Mouse (Mus musculus) monocyte, adult 2 months (primary cell): ENCODE measurements around the gene Spns3.

ENCODE experiments used
- DNase-seq, 2 experiments: peaks; one replicate each; pipeline ENCODE4 v3.0.0; 2022; ENCODE audit warnings: low spot score in 2 of 2, low read depth in 1 of 2

The Spns3 gene

GRCm38 (mm10) chr11:72485960-72486359, 64.3 kb downstream of the Spns3 start:
- DNase-seq, result no peak

- no peak for DNase-seq
These were observed 65.1 kb downstream of the Spns3 start for GRCm38 (mm10) chr11:72485157-72485556.

GRCm38 (mm10) chr11:72484549-72484948, 65.8 kb downstream of the Spns3 start:
- no peak for DNase-seq

- DNase-seq, result no peak
These were observed 68.4 kb downstream of the Spns3 start for GRCm38 (mm10) chr11:72481952-72482351.

- no peak for DNase-seq
These were observed 69.0 kb downstream of the Spns3 start for GRCm38 (mm10) chr11:72481313-72481712.

- DNase-seq, result no peak
These were observed 70.8 kb downstream of the Spns3 start for GRCm38 (mm10) chr11:72479499-72479898.

- DNase-seq, result no peak
These were observed 72.1 kb downstream of the Spns3 start for GRCm38 (mm10) chr11:72478228-72478627.

- no peak for DNase-seq
These were observed 72.7 kb downstream of the Spns3 start for GRCm38 (mm10) chr11:72477653-72478052.

GRCm38 (mm10) chr11:72477182-72477581, 73.1 kb downstream of the Spns3 start:
- DNase-seq, result no peak

GRCm38 (mm10) chr11:72476074-72476625, 74.2 kb downstream of the Spns3 start:
- no peak for DNase-seq

GRCm38 (mm10) chr11:72475408-72475807, 74.9 kb downstream of the Spns3 start:
- DNase-seq, result no peak

GRCm38 (mm10) chr11:72474926-72475325, 75.4 kb downstream of the Spns3 start:
- no peak for DNase-seq

GRCm38 (mm10) chr11:72473540-72473939, 76.8 kb downstream of the Spns3 start:
- no peak for DNase-seq

GRCm38 (mm10) chr11:72471381-72471780, 78.9 kb downstream of the Spns3 start:
- no peak for DNase-seq

- no peak for DNase-seq
These were observed 80.3 kb downstream of the Spns3 start for GRCm38 (mm10) chr11:72470004-72470403.

- DNase-seq, result no peak
These were observed 81.1 kb downstream of the Spns3 start for GRCm38 (mm10) chr11:72469217-72469616.

- DNase-seq, result no peak
These were observed 81.8 kb downstream of the Spns3 start for GRCm38 (mm10) chr11:72468525-72468924.

GRCm38 (mm10) chr11:72466694-72467507, 83.4 kb downstream of the Spns3 start:
- peak in 1 of 2 experiments; percentile 27 for DNase-seq

GRCm38 (mm10) chr11:72465978-72466693, 84.2 kb downstream of the Spns3 start:
- no peak for DNase-seq

GRCm38 (mm10) chr11:72464821-72465220, 85.5 kb downstream of the Spns3 start:
- DNase-seq, result no peak

GRCm38 (mm10) chr11:72461500-72461981, 88.8 kb downstream of the Spns3 start:
- DNase-seq, result peak in 1 of 2 experiments; percentile 11

GRCm38 (mm10) chr11:72458502-72458901, 91.8 kb downstream of the Spns3 start:
- no peak for DNase-seq
